Mouse (Mus musculus) ES-Bruce4 (cell line): ENCODE measurements at regions not wholly inside any gene's neighbourhood (a gene's known extent, or its start where the extent isn't known, plus 50 kb on each side); places are given as distances from the start of the nearest gene placed in this dataset.
A peak's percentile ranks its signal among the peaks of the same experiment; 100 is the strongest.

Experiments used
- H3K27ac ChIP-seq: 2 replicates; pipeline ENCODE4 v1.5.1; 2012; ENCODE audit warnings: low read length, inconsistent platforms; ENCODE audit not compliant: insufficient read depth
- H3K27me3 ChIP-seq: 2 replicates; pipeline ENCODE4 v1.6.1; 2012; ENCODE audit warnings: mild to moderate bottlenecking, low read length, inconsistent platforms; ENCODE audit not compliant: control insufficient read depth, poor library complexity, insufficient read depth, severe bottlenecking
- H3K36me3 ChIP-seq: 2 replicates; pipeline ENCODE4 v1.6.1; 2012; ENCODE audit warnings: inconsistent platforms, mild to moderate bottlenecking, low read length, moderate library complexity; ENCODE audit not compliant: control insufficient read depth, poor library complexity, insufficient read depth, severe bottlenecking
- H3K4me1 ChIP-seq: one replicate; pipeline ENCODE4 v1.8.1; 2011; ENCODE audit warnings: low read length; ENCODE audit not compliant: control insufficient read depth, insufficient read depth
- H3K4me3 ChIP-seq: 2 replicates; pipeline ENCODE4 v1.5.1; 2011; ENCODE audit warnings: low read depth, mild to moderate bottlenecking, low read length
- H3K9ac ChIP-seq: 2 replicates; pipeline ENCODE4 v1.6.1; 2012; ENCODE audit warnings: low read depth, mild to moderate bottlenecking, inconsistent platforms; ENCODE audit not compliant: poor library complexity, severe bottlenecking
- H3K9me3 ChIP-seq: replicated peaks from 2 replicates; pipeline ENCODE4 v1.6.1; 2012; ENCODE audit warnings: mild to moderate bottlenecking, low read length, inconsistent platforms; ENCODE audit not compliant: control insufficient read depth, poor library complexity, insufficient read depth, severe bottlenecking
- CTCF ChIP-seq: IDR thresholded peaks from one replicate; pipeline ENCODE4 v1.8.1; 2011; ENCODE audit warnings: low read depth, low read length
- EP300 ChIP-seq: IDR thresholded peaks from 2 replicates; pipeline ENCODE4 v1.6.1; 2011; ENCODE audit warnings: low read depth, low read length; ENCODE audit not compliant: insufficient read depth
- POLR2A ChIP-seq: IDR thresholded peaks from one replicate; pipeline ENCODE4 v1.8.1; 2011; ENCODE audit warnings: low read length; ENCODE audit not compliant: insufficient read depth

GRCm38 (mm10) chr6:148719062-148719461 lies 112.2 kb downstream of the Ipo8 start:
- H3K4me1 ChIP-seq = no peaks in the 10 kb centered on the region
- no peak overlapping the region for H3K9ac ChIP-seq
- no peaks in the 10 kb centered on the region for H3K27me3 ChIP-seq
- H3K27ac ChIP-seq = no peak overlapping the region
- no peaks in the 10 kb centered on the region for H3K36me3 ChIP-seq
- no peak overlapping the region for H3K4me3 ChIP-seq
- no peaks in the 10 kb centered on the region for H3K9me3 ChIP-seq
- TF ChIP-seq CTCF (no peak), POLR2A (no peak), EP300 (no peak)

DNA sequence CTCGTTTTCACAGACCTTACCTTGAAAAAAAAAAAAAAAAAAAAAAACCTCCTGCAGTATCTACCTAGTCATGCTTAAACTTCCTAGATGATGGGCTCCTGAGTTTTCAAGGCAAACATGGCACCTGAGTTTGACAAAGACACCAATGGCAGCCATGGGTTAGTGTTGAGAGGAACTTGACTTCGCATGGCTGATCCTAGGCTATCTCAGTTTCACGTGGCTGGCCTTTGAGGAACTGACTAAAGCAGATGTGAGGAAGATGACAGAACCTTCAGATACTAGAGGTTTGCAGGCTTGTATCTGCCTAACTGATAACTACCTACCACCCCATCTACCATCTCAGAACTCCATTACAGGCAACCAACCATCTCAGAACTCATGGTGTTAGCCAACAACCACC lies 120.9 kb downstream of the Ipo8 start:
- Histone ChIP-seq H3K27me3 (no peaks in the 10 kb centered on the region), H3K9ac (no peak overlapping the region), H3K4me1 (no peaks in the 10 kb centered on the region), H3K27ac (no peak overlapping the region), H3K4me3 (no peak overlapping the region), H3K36me3 (no peaks in the 10 kb centered on the region), H3K9me3 (no peaks in the 10 kb centered on the region)
- TF ChIP-seq CTCF (no peak), EP300 (no peak), POLR2A (no peak)

DNA sequence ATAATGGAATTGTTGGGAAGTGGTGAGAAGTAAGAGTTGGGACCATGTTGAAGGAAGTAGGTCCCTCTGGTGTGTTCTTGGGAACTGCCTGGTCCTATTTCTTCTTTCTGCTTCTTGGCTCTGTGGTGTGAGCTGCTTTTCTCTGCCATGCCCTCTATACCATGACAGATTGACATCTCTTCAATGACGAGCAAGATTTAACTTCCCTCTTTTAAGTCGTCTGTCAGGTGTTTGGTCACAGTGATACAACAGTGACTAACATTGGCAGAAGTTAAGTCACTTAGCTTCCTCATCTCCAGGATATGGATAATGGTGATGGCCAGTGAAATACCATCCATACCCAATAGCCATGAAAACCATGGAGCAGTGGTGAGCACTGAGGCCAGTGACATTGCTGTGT lies 122.9 kb downstream of the Ipo8 start:
- no peaks in the 10 kb centered on the region for H3K9me3 ChIP-seq
- no peaks in the 10 kb centered on the region for H3K27me3 ChIP-seq
- TF ChIP-seq EP300 = no peak
- TF ChIP-seq POLR2A = no peak
- TF ChIP-seq CTCF = no peak
- no peaks in the 10 kb centered on the region for H3K36me3 ChIP-seq
- no peaks in the 10 kb centered on the region for H3K4me1 ChIP-seq
- H3K9ac ChIP-seq = no peak overlapping the region
- no peak overlapping the region for H3K27ac ChIP-seq
- no peak overlapping the region for H3K4me3 ChIP-seq

DNA sequence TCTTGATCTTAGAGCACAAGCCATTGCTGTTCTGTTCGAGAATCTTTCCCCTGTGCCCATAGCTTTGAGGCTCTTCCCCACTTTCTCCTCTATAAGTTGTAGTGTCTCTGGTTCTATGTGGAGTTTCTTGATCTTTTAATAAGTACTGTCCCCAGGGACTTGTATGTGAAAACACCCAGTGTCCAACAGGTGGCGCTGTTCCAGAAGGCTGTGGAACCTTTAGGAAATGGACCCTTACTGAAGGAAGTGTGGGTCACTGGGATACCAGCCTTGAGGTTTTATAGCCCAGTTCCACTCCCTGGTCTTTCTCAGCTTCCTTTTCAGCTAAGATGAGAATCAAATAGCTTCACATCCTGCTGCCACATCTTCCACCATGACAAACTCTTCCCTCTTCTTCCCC lies 125.6 kb downstream of the Ipo8 start:
- Histone ChIP-seq H3K4me1 (no peaks in the 10 kb centered on the region), H3K36me3 (no peaks in the 10 kb centered on the region), H3K4me3 (no peak overlapping the region), H3K9me3 (no peaks in the 10 kb centered on the region), H3K9ac (no peak overlapping the region), H3K27ac (no peak overlapping the region), H3K27me3 (no peaks in the 10 kb centered on the region)
- TF ChIP-seq POLR2A (no peak), EP300 (no peak), CTCF (peak; percentile 38)

DNA sequence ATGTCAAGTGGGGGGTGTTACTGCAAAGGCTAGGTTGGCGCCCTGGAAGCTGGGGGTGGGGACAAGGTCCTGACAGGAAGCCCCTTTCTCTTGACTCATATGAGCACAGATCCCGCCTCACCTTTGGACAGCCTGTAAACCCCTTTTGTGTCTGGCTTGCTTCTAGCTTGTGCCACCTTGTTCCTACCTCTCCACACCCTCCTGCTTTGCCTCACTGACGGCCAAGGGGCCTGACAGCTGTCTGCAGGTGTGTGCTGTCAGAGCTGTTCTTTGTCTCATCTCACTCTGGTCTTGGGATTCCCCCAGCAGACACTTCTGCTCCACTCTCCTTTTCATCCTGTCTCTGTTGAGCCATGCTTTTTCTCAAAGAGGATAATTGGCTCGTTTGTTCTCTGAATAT lies 137.9 kb downstream of the Ipo8 start:
- TF ChIP-seq EP300 (no peak), POLR2A (no peak), CTCF (no peak)
- H3K27me3 ChIP-seq = no peaks in the 10 kb centered on the region
- H3K9me3 ChIP-seq = no peaks in the 10 kb centered on the region
- H3K36me3 ChIP-seq = no peaks in the 10 kb centered on the region
- H3K9ac ChIP-seq = no peak overlapping the region
- no peak overlapping the region for H3K4me3 ChIP-seq
- no peaks in the 10 kb centered on the region for H3K4me1 ChIP-seq
- no peak overlapping the region for H3K27ac ChIP-seq

DNA sequence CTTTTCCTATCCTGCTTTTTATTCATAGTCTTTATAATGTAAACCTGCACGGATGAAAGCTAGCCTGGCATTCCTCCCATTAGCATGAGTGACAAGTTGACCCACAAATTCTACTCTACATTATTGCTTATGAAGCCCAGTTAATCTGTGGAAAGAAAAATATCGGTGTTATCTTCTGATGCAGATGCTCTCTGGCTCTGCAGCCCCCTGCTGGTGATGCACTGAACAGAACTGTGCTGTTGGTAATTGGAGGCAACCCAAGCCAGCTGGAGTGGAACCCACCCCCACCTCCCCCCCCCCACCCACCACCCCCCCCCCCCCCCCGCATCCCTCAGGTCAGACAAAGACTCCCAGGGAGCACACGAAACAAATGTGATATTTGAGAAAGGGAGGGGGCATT lies 143.5 kb downstream of the Ipo8 start:
- H3K9ac ChIP-seq = no peak overlapping the region
- no peaks in the 10 kb centered on the region for H3K36me3 ChIP-seq
- no peaks in the 10 kb centered on the region for H3K9me3 ChIP-seq
- H3K27ac ChIP-seq = no peak overlapping the region
- H3K27me3 ChIP-seq = no peaks in the 10 kb centered on the region
- no peak overlapping the region for H3K4me3 ChIP-seq
- TF ChIP-seq EP300 = no peak
- TF ChIP-seq CTCF = peak; percentile 61
- H3K4me1 ChIP-seq = no peaks in the 10 kb centered on the region
